Mouse (Mus musculus) pancreas, adult 10 weeks (tissue): ENCODE measurements around the gene Olfr180. TPM values are rescaled to one million over a fixed set of nuclear protein-coding genes. Genes with fewer than 3 reads are reported as not detected.

Source experiments
- polyA plus RNA-seq: library from polyadenylated mRNA; stranded (reverse); fragments of 350-450 nt; fragmentation: Illumina TruSeq; extraction: RNeasy Lipid Tissue Mini Kit (QIAGEN cat#74804); gene quantifications from one replicate; pipeline ENCODE4 v1.2.3, GENCODE M21; 2015; ENCODE audit warnings: low read depth, low replicate concordance; ENCODE audit not compliant: insufficient read depth

Gene Olfr180
- polyA plus RNA-seq: not detected

GRCm38 (mm10) chr16:58929292-58929691 lies at the start of gene Olfr180:
TSS of gene Olfr180 (minus strand) at chr16:58929392.

GRCm38 (mm10) chr16:58928655-58929054 lies 537 bp downstream of the Olfr180 start, which contains the start of gene Olfr181:
TSS of gene Olfr181 (minus strand) at chr16:58928755.

GRCm38 (mm10) chr16:58891963-58892362 lies 37.2 kb downstream of the Olfr180 start, which contains the start of gene Olfr178:
TSS of gene Olfr178 (minus strand) at chr16:58892063.

GRCm38 (mm10) chr16:58874668-58875067 lies 54.5 kb downstream of the Olfr180 start, which contains the start of gene Olfr177:
TSS of gene Olfr177 (minus strand) at chr16:58874768.

Other genes starting within 250 kb of the Olfr180 start
- not detected for gene Gpr15, start 210.3 kb downstream of the Olfr180 start, polyA plus RNA-seq
- gene Cldnd1, start 201.5 kb downstream of the Olfr180 start, polyA plus RNA-seq: 11.4 TPM
- not detected for gene Olfr172, start 166.2 kb downstream of the Olfr180 start, polyA plus RNA-seq
- not detected for gene Olfr173, start 129.1 kb downstream of the Olfr180 start, polyA plus RNA-seq
- not detected for gene Olfr175-ps1, start 102.6 kb downstream of the Olfr180 start, polyA plus RNA-seq
- not detected for gene Olfr177, start 54.6 kb downstream of the Olfr180 start, polyA plus RNA-seq
- gene Olfr178, start 37.3 kb downstream of the Olfr180 start, polyA plus RNA-seq: not detected
- gene Olfr181, start 637 bp downstream of the Olfr180 start, polyA plus RNA-seq: not detected
- not detected for gene Olfr183, start 66.0 kb upstream of the Olfr180 start, polyA plus RNA-seq
- not detected for gene Olfr186, start 100.9 kb upstream of the Olfr180 start, polyA plus RNA-seq
- not detected for gene Olfr187, start 110.4 kb upstream of the Olfr180 start, polyA plus RNA-seq
- not detected for gene Olfr190, start 148.6 kb upstream of the Olfr180 start, polyA plus RNA-seq
- not detected for gene Olfr191, start 160.4 kb upstream of the Olfr180 start, polyA plus RNA-seq
- not detected for gene Olfr193, start 182.5 kb upstream of the Olfr180 start, polyA plus RNA-seq
- gene Olfr194, start 191.7 kb upstream of the Olfr180 start, polyA plus RNA-seq: not detected
- not detected for gene Olfr195, start 217.7 kb upstream of the Olfr180 start, polyA plus RNA-seq
- gene Olfr196, start 241.1 kb upstream of the Olfr180 start, polyA plus RNA-seq: not detected